In genomic region chr13:51400736-51401501, GRCm38 (mm10) we compare ENCODE assay signal across 8 mouse cellular contexts. TPM values are rescaled to one million over a fixed set of nuclear protein-coding genes. Genes with fewer than 3 reads are reported as not detected.
DNase-seq lines count a peak whose midpoint lies in the region; ATAC-seq and TF ChIP-seq lines count a peak whose summit lies in the region.

No protein-coding gene starts in this region.

- no peak for TF ChIP-seq POLR2A in small intestine, adult 2 months (IDR thresholded peaks at IDR 0.05; ENCODE audit: low read depth, low read length)

- ATAC-seq in frontal cortex, adult (ENCODE audit: low TSS enrichment): 0 out of 2 replicates have a peak, but pooled peaks have one; percentile 1
- peak; percentile 7; the same call in 1 of the 2 replicates for ATAC-seq in intestine, embryonic 14.5 days (replicated peaks; ENCODE audit: low FRiP score, low TSS enrichment, low read depth)
- ATAC-seq in liver, postnatal 0 days: peak; percentile 66

- no peak for TF ChIP-seq EP300 in liver, postnatal 0 days (IDR thresholded peaks at IDR 0.05; ENCODE audit: low read depth)

- peak overlapping the region; percentile 31 for H3K4me3 ChIP-seq in intestine, embryonic 14.5 days (ENCODE audit: low read depth, low read length)
- H3K4me3 ChIP-seq in liver, postnatal 0 days (ENCODE audit: low read depth, low read length): peak overlapping the region; percentile 39
- peak overlapping the region; percentile 18; the same call in 1 of the 2 replicates for H3K4me3 ChIP-seq in small intestine, adult 2 months (ENCODE audit: low read depth, low read length)

- H3K4me2 ChIP-seq in intestine, embryonic 14.5 days (ENCODE audit: low read length): peak overlapping the region; percentile 74
- H3K4me2 ChIP-seq in liver, postnatal 0 days (ENCODE audit: low read depth, low read length): peak overlapping the region; percentile 79

- peaks cover 10% of the 10 kb centered on the region; the same call in 1 of the 2 replicates for H3K4me1 ChIP-seq in intestine, embryonic 14.5 days (replicated peaks; ENCODE audit: control insufficient read depth, insufficient read depth, low read length)
- H3K4me1 ChIP-seq in liver, postnatal 0 days (ENCODE audit: insufficient read depth): peaks cover 7% of the 10 kb centered on the region
- H3K4me1 ChIP-seq in small intestine, adult 2 months (ENCODE audit: control insufficient read depth, insufficient read depth, insufficient read length, low read length): no peaks in the 10 kb centered on the region

- DNase-seq in frontal cortex, postnatal 10 days (ENCODE audit: low spot score in 2 of 2): no peak
- DNase-seq in CD4-positive helper T cell, adult 2 months (ENCODE audit: low read depth, low spot score): peak; percentile 62
- DNase-seq in embryo, embryonic 9.5 days (ENCODE audit: extremely low spot score): peak; percentile 49
- no peak for DNase-seq in intestine, embryonic 14.5 days (ENCODE audit: low spot score)
- peak; percentile 53 for DNase-seq in liver, postnatal 0 days
- DNase-seq in gastrocnemius, adult 18-20 months (ENCODE audit: low spot score): no peak

- H3K9ac ChIP-seq in intestine, embryonic 14.5 days (ENCODE audit: low read length): peak overlapping the region; percentile 22; the same call in 1 of the 2 replicates
- H3K9ac ChIP-seq in liver, postnatal 0 days (replicated peaks): peak overlapping the region; percentile 34; the same call in 1 of the 2 replicates

- H3K27me3 ChIP-seq in intestine, embryonic 14.5 days (replicated peaks; ENCODE audit: control insufficient read depth, insufficient read depth, low read length): no peaks in the 10 kb centered on the region
- H3K27me3 ChIP-seq in liver, postnatal 0 days (ENCODE audit: insufficient read depth, low read length): no peaks in the 10 kb centered on the region
- no peaks in the 10 kb centered on the region for H3K27me3 ChIP-seq in small intestine, adult 2 months (ENCODE audit: control insufficient read depth, insufficient read depth, low read length)

- H3K27ac ChIP-seq in intestine, embryonic 14.5 days (ENCODE audit: low read depth): no peak overlapping the region
- peak overlapping the region; percentile 60 for H3K27ac ChIP-seq in liver, postnatal 0 days (ENCODE audit: low read depth)
- no peak overlapping the region for H3K27ac ChIP-seq in small intestine, adult 2 months (ENCODE audit: insufficient read depth, low read depth, low read length)

- no peaks in the 10 kb centered on the region for H3K36me3 ChIP-seq in intestine, embryonic 14.5 days (ENCODE audit: control insufficient read depth, insufficient read depth, low read length)
- H3K36me3 ChIP-seq in liver, postnatal 0 days (replicated peaks; ENCODE audit: insufficient read depth, low read length): no peaks in the 10 kb centered on the region
- H3K36me3 ChIP-seq in small intestine, adult 2 months (ENCODE audit: control insufficient read depth, insufficient read depth, low read length): no peaks in the 10 kb centered on the region

- no peak for TF ChIP-seq CTCF in liver, postnatal 0 days (IDR thresholded peaks at IDR 0.05; ENCODE audit: low read depth)
- TF ChIP-seq CTCF in small intestine, adult 2 months (IDR thresholded peaks at IDR 0.05; ENCODE audit: extremely low read depth, insufficient read length, insufficient replicate concordance, low read depth, low read length): no peak

- no peaks in the 10 kb centered on the region for H3K9me3 ChIP-seq in intestine, embryonic 14.5 days (ENCODE audit: control insufficient read depth, low read length)
- no peaks in the 10 kb centered on the region for H3K9me3 ChIP-seq in liver, postnatal 0 days (ENCODE audit: low read length)

- 7% methylated on average over 20 of the region's 20 CpGs for WGBS in intestine, embryonic 14.5 days
- WGBS in liver, postnatal 0 days (ENCODE audit: insufficient replicate concordance): 5% methylated on average over 20 of the region's 20 CpGs
- WGBS in small intestine, adult 2 months: 13% methylated on average over 20 of the region's 20 CpGs

RNA-seq across cellular contexts. Expression of gene S1pr3, which starts 7.5 kb away (rescaled TPM):
- polyA plus RNA-seq in intestine, embryonic 14.5 days (2014; fragmentation: Nextera tagmentation; extraction: Ambion mirVana): 71.8 and 78.6 TPM in 2 replicates
- polyA plus RNA-seq in liver, postnatal 0 days (2015; fragmentation: Nextera tagmentation; extraction: Ambion mirVana): 1.3 and 1.4 TPM in 2 replicates
- polyA plus RNA-seq in small intestine, adult 2 months (2012; rRNA removed): 2.5 and 3.2 TPM in 2 replicates
- 1 to 10 TPM; 3.0 to 4.2 TPM for total RNA-seq in gastrocnemius, adult 18-20 months (2021)

Comparison
In these comparisons a context has a peak if more than half of its experiments do, and no peak if none do; other contexts are left out.
1. ATAC-seq: peak in every context shown above with its lines; median percentile 66 in liver, postnatal 0 days; 7 in intestine, embryonic 14.5 days; 1 in frontal cortex, adult.
2. DNase-seq: peak in CD4-positive helper T cell, adult 2 months (single experiment), embryo, embryonic 9.5 days (single experiment) and liver, postnatal 0 days (single experiment); none in frontal cortex, postnatal 10 days (0 of 2), intestine, embryonic 14.5 days (single experiment) and gastrocnemius, adult 18-20 months (single experiment).
3. RNA of gene S1pr3, which starts 7.5 kb away (polyA plus RNA-seq): 71.8 to 78.6 TPM in intestine, embryonic 14.5 days; 2.5 to 3.2 TPM in small intestine, adult 2 months and 1.3 to 1.4 TPM in liver, postnatal 0 days; every median in the first group is over 10 times any median in the second.
4. Peak in every context shown above with its lines, with median percentiles within 50 percentile points of each other: H3K4me3 ChIP-seq.